Mouse (Mus musculus) adrenal gland, postnatal 25 days (tissue): Measurements from ENCODE around the gene Cdh19. TPM values are rescaled to one million over a fixed set of nuclear protein-coding genes. Genes with fewer than 3 reads are reported as not detected.

Experiments
- DNase-seq: peaks from one replicate; pipeline ENCODE4 v3.0.0; 2021; ENCODE audit warnings: mixed read lengths
- long read RNA-seq: library from polyadenylated mRNA; stranded (forward); transcript quantifications from one replicate; pipeline ENCODE4 v2.0.0, GENCODE M21; 2021
- total RNA-seq: library from RNA; stranded (reverse); gene quantifications from 2 replicates; pipeline ENCODE4 v1.2.3, GENCODE M21; 2021

The Cdh19 gene
- 2.2 and 4.1 TPM in 2 replicates for total RNA-seq
- long read RNA-seq, partial matches to known transcripts = 0 of 1 reads
- long read RNA-seq, other reads (novel, unspliced or antisense) = 1 of 1 reads

- no peak for DNase-seq
Observed at GRCm38 (mm10) chr1:110977484-110977883, at the start of gene Cdh19. Cdh19 (minus strand) TSS chr1:110977584.

- no peak for DNase-seq
Observed at GRCm38 (mm10) chr1:111020434-111021060, 43.2 kb upstream of the Cdh19 start.

GRCm38 (mm10) chr1:111017640-111018039, 40.3 kb upstream of the Cdh19 start:
- no peak for DNase-seq

GRCm38 (mm10) chr1:110989824-110990223, 12.4 kb upstream of the Cdh19 start:
- no peak for DNase-seq

- no peak for DNase-seq
Observed at GRCm38 (mm10) chr1:110969201-110969600, 8.2 kb downstream of the Cdh19 start.

- DNase-seq = no peak
Observed at GRCm38 (mm10) chr1:110909752-110910151, 67.6 kb downstream of the Cdh19 start.

- DNase-seq = no peak
Observed at GRCm38 (mm10) chr1:110909218-110909617, 68.2 kb downstream of the Cdh19 start.

- no peak for DNase-seq
Observed at GRCm38 (mm10) chr1:110904266-110904665, 73.1 kb downstream of the Cdh19 start.
